Mouse (Mus musculus) inflammation-experienced regulatory T-cells, adult 6 months (primary cell): Measurements from ENCODE around the gene Stard5. TPM values are rescaled to one million over a fixed set of nuclear protein-coding genes. Genes with fewer than 3 reads are reported as not detected.

Source experiments
- ATAC-seq: one replicate; pipeline ENCODE4 v1.8.0; 2017
- polyA plus RNA-seq, 3 experiments: library from polyadenylated mRNA; unstranded; fragments of 100-300 nt; shearing (Covaris generic); gene quantifications; one replicate each; pipeline ENCODE4 v1.2.1; 2017

The Stard5 gene
- polyA plus RNA-seq, 3 experiments from 2014 or later: 25.0 to 41.7 (median 39.5) TPM

GRCm38 (mm10) chr7:83666087-83666595 lies 34.4 kb downstream of the Stard5 start:
- ATAC-seq: no peak

DNA sequence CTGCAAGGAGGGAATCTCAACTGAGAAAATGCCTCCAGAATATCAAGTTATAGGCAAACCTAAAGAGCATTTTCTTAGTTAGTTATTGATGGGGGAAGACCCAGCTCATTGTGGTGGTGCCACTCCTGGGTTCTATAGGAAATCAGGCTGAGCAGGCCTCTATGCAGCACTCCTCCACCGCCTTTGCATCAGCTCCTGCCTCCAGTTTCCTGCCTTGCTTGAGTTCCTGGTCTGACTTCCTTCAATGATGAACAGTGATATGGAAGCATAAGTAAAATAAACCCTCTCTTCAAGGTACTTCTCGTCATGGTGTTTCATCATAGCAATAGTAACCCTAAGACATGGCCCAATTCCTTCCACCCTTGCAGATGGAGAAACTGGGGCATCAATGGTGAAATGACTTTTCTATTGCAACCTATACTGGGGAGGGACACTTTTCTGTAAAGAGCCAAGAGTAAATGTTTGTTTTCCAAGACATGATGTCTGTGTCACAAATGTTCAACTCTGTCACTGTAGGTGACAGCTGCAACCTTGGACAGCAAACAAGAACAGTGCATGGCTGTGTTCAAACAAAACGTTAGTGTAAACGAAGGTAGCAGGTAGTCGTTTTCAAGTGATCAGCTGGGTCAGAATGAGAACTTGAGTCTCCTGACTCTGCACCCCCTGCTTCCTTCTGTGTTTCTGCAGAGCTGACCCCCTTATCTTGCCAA lies 36.3 kb downstream of the Stard5 start:
- no peak for ATAC-seq

DNA sequence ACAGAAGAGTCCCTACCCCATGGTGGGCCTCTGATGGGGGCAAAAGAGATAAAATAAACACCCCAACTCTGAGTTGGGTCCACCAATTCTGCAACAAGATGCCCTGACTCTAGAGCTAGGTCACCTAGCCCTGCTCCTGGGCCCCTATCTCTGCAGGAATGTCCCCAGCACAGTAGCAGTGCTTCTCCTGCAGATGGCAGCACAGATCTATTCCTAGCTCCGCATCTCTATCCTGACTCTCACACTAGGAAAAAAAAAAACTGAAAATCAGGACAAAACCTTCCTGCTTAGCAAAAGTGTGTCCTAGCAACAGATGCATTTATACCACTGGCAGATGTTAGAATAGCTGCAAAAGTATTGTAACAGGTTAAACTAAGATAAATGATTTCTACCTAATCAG lies 37.0 kb downstream of the Stard5 start:
- ATAC-seq: no peak

GRCm38 (mm10) chr7:83671573-83671972 lies 39.8 kb downstream of the Stard5 start:
- no peak for ATAC-seq

DNA sequence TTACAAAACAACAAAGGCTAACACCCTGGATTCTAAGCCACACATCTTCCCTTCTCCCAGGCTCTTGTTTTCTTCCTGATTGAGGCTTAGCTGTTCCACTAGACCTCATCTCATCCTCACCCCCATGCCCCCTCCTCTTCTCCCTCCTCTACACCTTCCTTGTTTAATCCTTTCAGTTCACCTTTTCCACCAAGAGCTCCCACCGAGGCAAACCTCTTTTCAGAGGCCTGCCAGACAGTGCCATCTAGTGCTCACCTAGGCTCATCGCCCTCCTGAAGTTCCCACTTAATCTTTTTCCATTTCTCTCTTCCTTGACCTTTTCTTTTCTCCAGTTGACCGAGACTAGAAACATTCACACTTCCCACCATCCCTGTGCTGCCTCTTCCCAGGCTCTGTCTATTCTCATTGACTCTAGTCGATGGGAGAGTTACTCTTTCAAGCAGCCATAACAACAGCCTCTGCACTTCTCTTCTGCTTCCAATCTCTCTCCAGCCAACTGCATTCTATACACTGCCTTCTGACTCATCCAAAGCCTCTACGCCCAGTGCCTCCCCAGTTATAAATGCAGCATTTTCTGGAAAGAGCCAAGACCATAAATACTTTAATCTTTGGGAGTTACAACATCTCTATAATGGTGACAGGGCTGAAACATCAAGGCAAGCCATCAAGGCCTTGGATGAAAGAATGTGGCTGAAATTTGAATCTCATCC lies 43.9 kb downstream of the Stard5 start:
- ATAC-seq: peak; percentile 91

- no peak for ATAC-seq
Measured at GRCm38 (mm10) chr7:83677296-83677695, 45.5 kb downstream of the Stard5 start.

DNA sequence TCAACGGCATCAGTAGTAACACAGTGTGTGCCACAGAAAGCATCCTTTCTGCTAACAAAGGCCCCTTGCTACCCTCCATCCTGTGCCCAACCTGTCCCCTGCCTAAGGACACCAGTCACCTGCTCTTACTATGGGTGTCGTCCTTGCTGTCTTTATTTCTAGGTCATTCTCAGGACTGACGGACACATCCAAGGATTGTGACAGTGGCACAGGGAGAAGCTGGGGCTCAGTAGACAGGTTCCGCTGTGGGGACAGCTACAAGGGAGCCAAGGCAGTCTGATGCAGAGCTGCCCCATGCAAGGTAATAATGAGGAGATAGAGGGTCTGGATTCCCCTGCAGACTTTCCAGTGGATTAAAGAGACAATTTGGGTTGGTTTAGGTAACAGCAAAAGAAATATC lies 46.7 kb downstream of the Stard5 start:
- ATAC-seq: no peak

DNA sequence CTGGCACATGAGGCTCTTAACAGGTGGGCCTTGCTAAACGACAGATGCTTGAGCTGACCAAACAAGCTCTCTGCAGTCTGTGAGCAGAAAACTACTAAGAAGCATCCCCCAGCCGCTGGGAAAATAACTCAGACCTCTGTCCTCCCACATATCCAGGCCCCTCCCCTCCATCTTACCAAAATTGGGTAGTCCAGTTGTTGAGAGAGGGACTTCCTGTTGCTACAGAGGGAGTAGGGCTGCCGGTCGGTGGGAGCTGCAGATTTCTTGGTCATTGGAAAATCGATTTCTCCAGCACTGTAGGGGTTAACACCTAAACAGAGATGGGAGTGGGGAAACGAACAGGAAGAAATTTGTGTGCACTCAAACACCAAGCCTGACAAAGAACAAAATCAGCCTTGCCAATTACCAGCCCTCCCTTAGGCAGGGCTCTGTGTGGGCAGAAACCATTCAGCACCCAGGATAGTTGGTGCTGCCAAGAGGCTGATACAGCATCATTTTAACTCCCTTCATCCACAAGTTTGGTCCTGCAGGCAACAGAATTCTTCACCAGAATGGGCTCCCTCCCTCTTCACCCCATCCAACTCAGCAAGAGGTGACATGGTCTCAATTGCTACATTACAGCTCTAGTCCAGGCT lies 51.0 kb downstream of the Stard5 start:
- ATAC-seq: no peak

DNA sequence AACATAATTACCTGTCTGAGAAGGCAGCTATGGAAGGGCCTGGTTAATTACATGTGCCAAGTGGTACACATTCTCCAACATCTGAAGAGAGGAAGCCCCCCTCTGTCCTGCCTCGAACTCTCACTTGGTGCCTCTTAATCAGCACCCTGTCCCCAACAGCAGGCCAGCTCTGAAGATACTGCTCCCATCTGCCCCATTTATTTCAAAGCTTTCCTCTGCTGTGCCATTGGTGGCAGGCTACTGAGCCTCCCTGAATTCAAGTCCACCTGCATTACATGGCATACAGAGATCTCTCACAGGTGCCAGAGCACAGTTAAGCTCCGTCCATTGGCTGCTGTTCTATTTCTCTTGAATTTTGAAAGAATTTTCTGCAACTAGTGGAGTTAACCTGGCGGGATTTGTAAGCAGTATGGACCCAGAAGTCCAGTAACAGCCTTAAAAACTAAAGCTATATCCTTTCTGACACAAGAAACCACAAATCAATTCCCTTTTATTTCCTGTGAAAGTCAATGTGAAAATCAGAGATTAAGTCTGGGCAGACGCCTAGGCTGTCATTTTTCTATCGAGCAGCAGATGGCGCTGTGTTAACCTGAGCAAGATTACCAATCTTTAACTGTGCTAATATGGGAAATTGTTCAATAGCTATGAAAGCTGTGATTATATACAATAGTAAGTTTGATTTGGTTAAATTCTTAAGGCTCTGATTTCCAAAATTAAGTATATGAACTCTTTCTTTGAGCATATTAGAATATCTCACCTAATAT lies 63.9 kb downstream of the Stard5 start:
- no peak for ATAC-seq

GRCm38 (mm10) chr7:83699066-83699745 lies 67.4 kb downstream of the Stard5 start:
- no peak for ATAC-seq

Other genes with a start within 250 kb of the Stard5 start
- 1 to 10 TPM in 1 of 3 experiments, under 1 TPM in 1, not detected in 1; 0.55 to 1.5 TPM for gene Tmc3, start 47.0 kb upstream of the Stard5 start, polyA plus RNA-seq
- 100 to 1,000 TPM; 206 to 386 (median 321) TPM for gene Il16, start 113.8 kb downstream of the Stard5 start, polyA plus RNA-seq
- not detected for gene Cfap161, start 162.9 kb downstream of the Stard5 start, polyA plus RNA-seq